Mouse (Mus musculus): ENCODE data around the gene Zfp239. TPM values are rescaled to one million over a fixed set of nuclear protein-coding genes. Genes with fewer than 3 reads are reported as not detected.

Zfp239 gene
- polyA plus RNA-seq, 1 experiment from 2014 or later = 8.7 TPM

DNA sequence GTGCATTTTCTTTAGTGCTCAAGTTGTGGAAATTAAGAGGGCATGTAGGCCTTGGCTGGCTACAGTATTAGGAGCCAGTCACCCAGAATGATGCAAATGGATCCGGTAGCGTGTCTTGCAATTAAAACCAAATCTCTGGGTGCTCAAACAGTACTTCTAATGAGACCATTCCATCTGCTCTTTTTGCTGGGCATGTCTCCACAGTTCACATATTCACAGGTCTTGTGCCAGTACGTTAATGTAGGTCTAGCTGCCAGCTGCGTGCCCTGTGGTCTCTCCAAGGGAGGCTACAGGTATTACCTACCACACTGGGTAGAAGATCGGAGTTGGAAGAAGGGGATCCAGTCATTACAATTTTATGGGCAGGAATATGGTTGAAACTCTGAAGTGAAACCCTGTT, 56.1 kb downstream of the Zfp239 start:
- Histone ChIP-seq H3K9me3 (ENCODE audit: control insufficient read depth, low read length) (no peaks in the 10 kb centered on the region), H3K4me3 (ENCODE audit: low read depth, low read length) (peak overlapping the region; percentile 76), H3K27ac (ENCODE audit: low read depth, low read length) (peak overlapping the region; percentile 99), H3K4me1 (replicated peaks; ENCODE audit: control insufficient read depth, insufficient read depth, low read length) (peaks cover 38% of the 10 kb centered on the region), H3K27me3 (replicated peaks; ENCODE audit: control insufficient read depth, insufficient read depth, low read length) (no peaks in the 10 kb centered on the region), H3K9ac (ENCODE audit: low read depth, low read length) (peak overlapping the region; percentile 93), H3K4me2 (peak overlapping the region; percentile 82), H3K36me3 (ENCODE audit: control insufficient read depth, insufficient read depth, low read length) (peaks cover 19% of the 10 kb centered on the region; the same call in 1 of the 2 replicates)
- ATAC-seq (replicated peaks; ENCODE audit: low FRiP score) = no peak
- WGBS = 41% methylated on average over 5 of the region's 5 CpGs
- DNase-seq (ENCODE audit: low spot score) = no peak

DNA sequence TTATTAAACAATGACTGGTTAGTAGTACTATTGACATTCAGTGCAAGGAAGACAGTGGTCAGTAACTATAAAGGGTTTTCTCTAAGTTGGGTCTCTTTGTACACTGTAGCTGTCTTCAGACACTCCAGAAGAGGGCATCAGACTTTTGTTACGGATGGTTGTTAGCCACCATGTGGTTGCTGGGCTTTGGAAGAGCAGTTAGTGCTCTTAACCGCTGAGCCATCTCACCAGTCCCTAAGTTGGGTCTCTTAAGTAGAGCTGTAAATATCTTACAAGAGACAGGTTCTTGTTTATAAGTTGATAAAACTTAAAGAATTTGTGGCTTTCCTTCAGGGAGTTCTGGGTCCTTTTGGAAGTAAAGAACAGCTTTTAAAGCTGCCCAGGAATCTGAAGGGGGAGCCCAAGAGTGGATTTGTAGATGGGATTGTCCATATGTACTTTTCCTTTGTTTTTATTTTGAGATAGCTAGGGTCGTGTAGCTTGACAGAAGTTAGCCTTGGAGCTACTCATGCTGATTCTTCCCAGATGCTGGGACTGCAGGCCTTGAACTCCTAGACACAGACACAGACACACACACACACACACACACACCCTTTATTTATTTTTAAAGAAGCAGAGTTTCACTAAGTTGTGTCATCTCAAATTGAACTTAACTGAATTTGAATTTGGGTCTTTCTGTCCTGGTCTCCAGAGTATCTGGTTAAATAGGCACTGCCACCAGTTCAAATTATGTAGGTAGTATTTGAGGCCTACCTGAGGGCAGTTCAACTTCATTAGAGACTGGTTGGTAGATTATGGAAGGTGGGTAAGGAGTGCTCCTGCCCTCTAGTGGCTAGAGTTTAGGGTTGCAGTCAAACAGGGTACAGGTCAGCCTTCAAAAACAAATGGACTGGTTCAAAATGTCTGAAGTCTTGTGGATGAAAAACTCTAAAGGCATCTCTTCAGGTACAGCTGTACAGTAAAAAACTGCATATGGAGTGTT, 59.0 kb downstream of the Zfp239 start:
- peak overlapping the region; percentile 11; the same call in 1 of the 2 replicates for H3K27ac ChIP-seq (ENCODE audit: low read depth, low read length)
- H3K9ac ChIP-seq (ENCODE audit: low read depth, low read length) = no peak overlapping the region
- WGBS = 61% methylated on average over 3 of the region's 3 CpGs
- H3K27me3 ChIP-seq (replicated peaks; ENCODE audit: control insufficient read depth, insufficient read depth, low read length) = no peaks in the 10 kb centered on the region
- peak overlapping the region; percentile 82 for H3K4me2 ChIP-seq
- ATAC-seq (replicated peaks; ENCODE audit: low FRiP score) (no peak), DNase-seq (ENCODE audit: low spot score) (no peak)
- 0 out of 2 replicates have a peak overlapping the region, but pooled peaks have one; percentile 11 for H3K4me3 ChIP-seq (ENCODE audit: low read depth, low read length)
- peaks cover 24% of the 10 kb centered on the region for H3K36me3 ChIP-seq (ENCODE audit: control insufficient read depth, insufficient read depth, low read length)
- H3K9me3 ChIP-seq (ENCODE audit: control insufficient read depth, low read length) = no peaks in the 10 kb centered on the region
- peaks cover 23% of the 10 kb centered on the region for H3K4me1 ChIP-seq (replicated peaks; ENCODE audit: control insufficient read depth, insufficient read depth, low read length)

DNA sequence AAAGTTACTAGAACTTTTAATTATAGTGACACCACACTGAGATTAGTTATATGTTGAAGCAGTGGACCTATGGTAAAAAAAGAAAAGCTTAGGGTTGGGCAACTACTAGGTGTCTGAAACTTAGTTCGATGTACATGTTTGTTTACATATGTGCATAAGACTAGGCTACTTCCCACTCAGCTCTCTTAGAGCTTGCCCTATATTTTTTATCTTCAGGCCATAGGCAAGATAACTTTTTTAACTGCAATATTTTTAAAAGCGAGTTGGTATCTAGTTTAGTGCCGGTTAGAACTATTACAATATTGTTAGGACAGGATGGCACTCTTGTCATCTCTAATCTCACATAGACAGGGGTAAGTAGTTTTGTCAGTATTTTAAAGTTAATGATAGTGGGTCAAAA, 60.1 kb downstream of the Zfp239 start:
- H3K4me3 ChIP-seq (ENCODE audit: low read depth, low read length) = no peak overlapping the region
- peaks cover 18% of the 10 kb centered on the region for H3K4me1 ChIP-seq (replicated peaks; ENCODE audit: control insufficient read depth, insufficient read depth, low read length)
- H3K36me3 ChIP-seq (ENCODE audit: control insufficient read depth, insufficient read depth, low read length) = peaks cover 29% of the 10 kb centered on the region
- no peaks in the 10 kb centered on the region for H3K27me3 ChIP-seq (replicated peaks; ENCODE audit: control insufficient read depth, insufficient read depth, low read length)
- H3K9ac ChIP-seq (ENCODE audit: low read depth, low read length) = no peak overlapping the region
- ATAC-seq (replicated peaks; ENCODE audit: low FRiP score) (no peak), DNase-seq (ENCODE audit: low spot score) (no peak)
- H3K9me3 ChIP-seq (ENCODE audit: control insufficient read depth, low read length) = no peaks in the 10 kb centered on the region
- no peak overlapping the region for H3K4me2 ChIP-seq
- WGBS = 90% methylated on average over 3 of the region's 3 CpGs
- no peak overlapping the region for H3K27ac ChIP-seq (ENCODE audit: low read depth, low read length)

Other genes with a start within 250 kb of the Zfp239 start
- 81.0 and 82.3 TPM in 2 replicates for gene Zfp637, start 20.9 kb upstream of the Zfp239 start, polyA plus RNA-seq (2014; fragmentation: Nextera tagmentation; extraction: Ambion mirVana)
- 960 and 1,037 TPM in 2 replicates for gene Hnrnpf, start 38.2 kb downstream of the Zfp239 start, polyA plus RNA-seq (2014; fragmentation: Nextera tagmentation; extraction: Ambion mirVana)
- gene Fxyd4, start 75.6 kb downstream of the Zfp239 start, polyA plus RNA-seq (2014; fragmentation: Nextera tagmentation; extraction: Ambion mirVana) = 1.2 and 2.1 TPM in 2 replicates
- gene Rasgef1a, start 149.3 kb downstream of the Zfp239 start, polyA plus RNA-seq (2014; fragmentation: Nextera tagmentation; extraction: Ambion mirVana) = 0.08 TPM in 1 of 2 replicates, not detected in the other